Mouse (Mus musculus) liver, embryonic 16.5 days (tissue): ENCODE data around the gene Adi1. TPM values are rescaled to one million over a fixed set of nuclear protein-coding genes. Genes with fewer than 3 reads are reported as not detected.

Experiments used
- ATAC-seq: fragments of 200-750 bp; cut with Nextera tagmentation; 2 replicates; pipeline ENCODE4 v1.8.0; 2017; ENCODE audit warnings: low read depth, mild to moderate bottlenecking, moderate number of reproducible peaks, moderate library complexity
- H3K27ac ChIP-seq: fragments of 300-500 bp; sonication (generic); 2 replicates; pipeline ENCODE4 v1.5.1; 2014; ENCODE audit warnings: mild to moderate bottlenecking, low read length
- H3K27me3 ChIP-seq: fragments of 300-500 bp; sonication (generic); 2 replicates; pipeline ENCODE4 v1.6.1; 2014; ENCODE audit warnings: low read depth, low read length, mixed read lengths; ENCODE audit not compliant: control insufficient read depth, insufficient read depth
- H3K36me3 ChIP-seq: fragments of 300-500 bp; sonication (generic); 2 replicates; pipeline ENCODE4 v1.6.1; 2014; ENCODE audit warnings: mild to moderate bottlenecking; ENCODE audit not compliant: control insufficient read depth, insufficient read depth
- H3K4me1 ChIP-seq: fragments of 300-500 bp; sonication (generic); 2 replicates; pipeline ENCODE4 v1.6.1; 2014; ENCODE audit warnings: low read depth, low read length, mixed read lengths; ENCODE audit not compliant: control insufficient read depth
- H3K4me2 ChIP-seq: fragments of 300-500 bp; sonication (generic); 2 replicates; pipeline ENCODE4 v1.6.1; 2014; ENCODE audit warnings: low read depth, low read length, mixed read lengths
- H3K4me3 ChIP-seq: fragments of 300-500 bp; sonication (generic); 2 replicates; pipeline ENCODE4 v1.5.1; 2014; ENCODE audit warnings: low read depth, mild to moderate bottlenecking, low read length
- H3K9ac ChIP-seq: fragments of 300-500 bp; sonication (generic); 2 replicates; pipeline ENCODE4 v1.6.1; 2014; ENCODE audit warnings: low read depth, low read length
- H3K9me3 ChIP-seq: fragments of 300-500 bp; sonication (generic); replicated peaks from 2 replicates; pipeline ENCODE4 v1.6.1; 2016; ENCODE audit warnings: low read length; ENCODE audit not compliant: control insufficient read depth
- WGBS: fragments of 180-500 bp; shearing (Covaris S2); extraction: QIAGEN DNeasy Blood & Tissue Kit; methylation state at CpG from one replicate; pipeline ENCODE4 v1.1.7; 2014; ENCODE audit not compliant: insufficient replicate concordance; 5-methylcytosine and 5-hydroxymethylcytosine counted together
- microRNA-seq: library from miRNA; unstranded; fragments of <30 nt; microRNA quantifications from one replicate; pipeline ENCODE4, GENCODE M21; 2016
- polyA plus RNA-seq: library from polyadenylated mRNA; unstranded; fragments of >200 nt; fragmentation: Nextera tagmentation; extraction: Ambion mirVana; gene quantifications from 2 replicates; pipeline ENCODE4 v1.2.1, GENCODE M21; 2015

Adi1 gene
- polyA plus RNA-seq, 1 experiment from 2014 or later: 64.1 TPM

DNA sequence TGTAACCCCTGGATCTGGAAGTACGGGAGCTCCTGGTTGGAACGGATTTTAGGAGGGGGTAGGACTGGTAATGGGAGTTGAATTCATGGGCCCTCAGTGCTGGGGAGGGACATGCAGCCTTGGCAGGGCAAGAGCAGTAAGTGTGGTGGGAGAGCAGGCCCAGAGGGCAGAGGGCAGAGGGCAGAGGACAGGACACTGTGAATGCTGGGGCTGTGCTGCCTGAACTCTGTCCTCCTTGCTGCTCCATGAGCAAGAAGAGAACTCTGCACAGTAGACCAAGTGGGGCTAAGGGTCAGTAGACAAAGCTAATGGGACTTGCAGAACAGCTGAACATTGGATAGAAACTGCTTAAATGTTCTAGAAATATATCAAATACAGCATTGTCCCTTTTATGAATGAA, 43.1 kb downstream of the Adi1 start:
- H3K27ac ChIP-seq: no peak overlapping the region
- no peaks in the 10 kb centered on the region for H3K9me3 ChIP-seq
- no peaks in the 10 kb centered on the region for H3K27me3 ChIP-seq
- 0 out of 2 replicates have a peak, but pooled peaks have one; percentile 5 for ATAC-seq
- peaks cover 6% of the 10 kb centered on the region for H3K36me3 ChIP-seq
- no peak overlapping the region for H3K4me3 ChIP-seq
- 81% methylated on average over 2 of the region's 2 CpGs for WGBS
- no peaks in the 10 kb centered on the region for H3K4me1 ChIP-seq
- no peak overlapping the region for H3K4me2 ChIP-seq
- H3K9ac ChIP-seq: no peak overlapping the region

DNA sequence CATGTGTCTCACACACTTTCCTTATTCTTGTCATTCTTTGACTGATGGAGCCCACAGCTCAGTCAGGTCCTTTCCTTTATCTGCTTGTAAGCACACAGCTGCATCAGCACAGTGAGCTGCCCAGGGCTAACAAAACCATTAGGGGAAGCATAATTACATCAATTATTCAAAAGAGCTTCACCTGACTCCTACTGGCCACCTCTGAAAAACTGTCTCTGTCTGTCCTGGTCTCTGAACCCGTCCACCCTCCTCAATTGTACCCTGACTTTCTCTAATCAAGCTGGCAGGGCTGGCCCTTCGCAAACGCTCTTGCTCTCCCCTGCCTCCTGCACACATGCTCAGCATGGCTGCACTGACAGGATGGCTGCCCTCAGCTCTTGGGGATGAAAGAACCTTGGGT, 49.3 kb downstream of the Adi1 start:
- no peak overlapping the region for H3K27ac ChIP-seq
- no peaks in the 10 kb centered on the region for H3K4me1 ChIP-seq
- no peak overlapping the region for H3K4me2 ChIP-seq
- 81% methylated on average over 3 of the region's 3 CpGs for WGBS
- no peak overlapping the region for H3K4me3 ChIP-seq
- H3K27me3 ChIP-seq: no peaks in the 10 kb centered on the region
- peaks cover 4% of the 10 kb centered on the region for H3K36me3 ChIP-seq
- H3K9ac ChIP-seq: no peak overlapping the region
- no peaks in the 10 kb centered on the region for H3K9me3 ChIP-seq
- ATAC-seq: no peak

DNA sequence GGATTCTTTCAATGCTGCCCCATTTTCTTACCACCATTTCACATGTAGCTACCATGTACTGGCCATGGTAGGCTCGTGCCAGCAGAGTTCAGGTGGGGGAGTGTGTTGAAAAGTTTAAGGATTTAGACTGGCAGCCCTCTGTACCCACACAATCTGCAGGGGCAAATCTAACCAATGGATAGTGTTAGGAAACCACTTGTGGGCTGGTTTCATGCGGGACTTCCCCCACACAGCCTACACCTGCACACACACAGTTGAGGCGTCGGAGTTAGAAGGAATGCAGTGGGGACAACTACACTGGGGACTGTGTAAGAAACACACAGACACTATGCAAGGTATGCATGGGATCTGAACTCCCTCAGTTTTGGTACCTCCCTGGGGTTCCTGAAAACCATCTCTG, 51.2 kb downstream of the Adi1 start:
- Histone ChIP-seq H3K4me3 (no peak overlapping the region), H3K36me3 (peaks cover 4% of the 10 kb centered on the region), H3K27ac (no peak overlapping the region), H3K4me1 (no peaks in the 10 kb centered on the region), H3K9me3 (no peaks in the 10 kb centered on the region), H3K9ac (no peak overlapping the region), H3K27me3 (no peaks in the 10 kb centered on the region), H3K4me2 (no peak overlapping the region)
- no peak for ATAC-seq
- 75% methylated on average over 4 of the region's 4 CpGs for WGBS

DNA sequence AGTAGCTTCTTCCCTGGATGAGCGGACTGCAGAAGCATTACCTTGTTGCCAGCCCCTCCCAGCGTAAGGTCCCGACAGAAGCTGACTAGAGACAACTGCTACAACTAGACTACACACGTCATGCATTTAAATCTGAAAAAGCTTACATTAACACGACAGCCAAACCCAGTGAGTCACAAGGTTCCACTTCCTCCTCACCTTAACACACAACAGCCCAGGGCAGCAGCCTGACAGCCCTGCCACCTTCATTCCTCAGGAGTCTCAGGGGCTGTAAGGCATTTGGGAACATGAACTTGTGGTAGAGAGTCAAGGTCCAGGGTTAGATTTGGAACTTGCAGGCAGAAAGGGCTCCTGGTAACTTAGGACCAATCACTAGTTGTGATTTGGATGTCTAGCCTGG, 52.0 kb downstream of the Adi1 start:
- H3K4me3 ChIP-seq: no peak overlapping the region
- ATAC-seq: no peak
- WGBS: 75% methylated on average over 5 of the region's 5 CpGs
- no peak overlapping the region for H3K27ac ChIP-seq
- no peaks in the 10 kb centered on the region for H3K9me3 ChIP-seq
- H3K9ac ChIP-seq: no peak overlapping the region
- peaks cover 4% of the 10 kb centered on the region for H3K36me3 ChIP-seq
- H3K4me2 ChIP-seq: no peak overlapping the region
- no peaks in the 10 kb centered on the region for H3K27me3 ChIP-seq
- no peaks in the 10 kb centered on the region for H3K4me1 ChIP-seq

Small RNAs within 50 kb of the gene (microRNA-seq; reads per million reads assigned to microRNA genes)
- gene Mir6937: not detected

Other genes with a start within 250 kb of the Adi1 start
- gene Dcdc2c, start 122.8 kb upstream of the Adi1 start, polyA plus RNA-seq: not detected in 2 replicates
- not detected in 2 replicates for gene Allc, start 92.7 kb upstream of the Adi1 start, polyA plus RNA-seq
- 15.8 and 17.6 TPM in 2 replicates for gene Colec11, start 51.9 kb upstream of the Adi1 start, polyA plus RNA-seq
- 287 and 343 TPM in 2 replicates for gene Rps7, start 39.3 kb upstream of the Adi1 start, polyA plus RNA-seq
- 10.1 and 10.5 TPM in 2 replicates for gene Rnaseh1, start 25.6 kb upstream of the Adi1 start, polyA plus RNA-seq
- gene Trappc12, start 75.2 kb downstream of the Adi1 start, polyA plus RNA-seq: 16.7 and 17.2 TPM in 2 replicates
- 24.5 and 25.5 TPM in 2 replicates for gene Eipr1, start 76.6 kb downstream of the Adi1 start, polyA plus RNA-seq